Mouse (Mus musculus): ENCODE measurements around the gene 1700016K19Rik. TPM values are rescaled to one million over a fixed set of nuclear protein-coding genes. Genes with fewer than 3 reads are reported as not detected.
A peak's percentile ranks its signal among the peaks of the same experiment; 100 is the strongest.

1700016K19Rik gene
- polyA plus RNA-seq, 1 experiment from 2014 or later, result not detected

GRCm38 (mm10) chr11:76045367-76045766 is 45.7 kb downstream of the 1700016K19Rik start:
- DNase-seq (ENCODE audit: low spot score, missing footprints) (peak; percentile 6), ATAC-seq (ENCODE audit: low FRiP score) (no peak)
- Histone ChIP-seq H3K9me3 (ENCODE audit: control insufficient read depth, low read length) (no peaks in the 10 kb centered on the region), H3K9ac (ENCODE audit: low read length) (no peak overlapping the region), H3K27ac (ENCODE audit: low read depth, low read length) (no peak overlapping the region), H3K4me2 (no peak overlapping the region), H3K36me3 (ENCODE audit: control insufficient read depth, insufficient read depth, low read length) (no peaks in the 10 kb centered on the region), H3K27me3 (ENCODE audit: control insufficient read depth, insufficient read depth, low read length) (no peaks in the 10 kb centered on the region), H3K4me1 (ENCODE audit: control insufficient read depth, insufficient read depth, low read length) (no peaks in the 10 kb centered on the region), H3K4me3 (ENCODE audit: low read depth, low read length) (no peak overlapping the region)
- WGBS, result 81% methylated on average over 6 of the region's 6 CpGs

GRCm38 (mm10) chr11:76050509-76050908 is 50.8 kb downstream of the 1700016K19Rik start:
- H3K27ac ChIP-seq (ENCODE audit: low read depth, low read length), result no peak overlapping the region
- H3K4me1 ChIP-seq (ENCODE audit: control insufficient read depth, insufficient read depth, low read length), result no peaks in the 10 kb centered on the region; the same call in 1 of the 2 replicates
- H3K9ac ChIP-seq (ENCODE audit: low read length), result no peak overlapping the region
- H3K9me3 ChIP-seq (ENCODE audit: control insufficient read depth, low read length), result no peaks in the 10 kb centered on the region
- H3K36me3 ChIP-seq (ENCODE audit: control insufficient read depth, insufficient read depth, low read length), result no peaks in the 10 kb centered on the region
- ATAC-seq (ENCODE audit: low FRiP score) (no peak), DNase-seq (ENCODE audit: low spot score, missing footprints) (no peak)
- H3K27me3 ChIP-seq (ENCODE audit: control insufficient read depth, insufficient read depth, low read length), result no peaks in the 10 kb centered on the region
- no peak overlapping the region for H3K4me2 ChIP-seq
- WGBS, result 31% methylated on average over 3 of the region's 3 CpGs
- no peak overlapping the region for H3K4me3 ChIP-seq (ENCODE audit: low read depth, low read length)

- H3K9ac ChIP-seq (ENCODE audit: low read length), result no peak overlapping the region
- H3K27ac ChIP-seq (ENCODE audit: low read depth, low read length), result no peak overlapping the region
- no peaks in the 10 kb centered on the region; the same call in 1 of the 2 replicates for H3K4me1 ChIP-seq (ENCODE audit: control insufficient read depth, insufficient read depth, low read length)
- 45% methylated on average over 5 of the region's 5 CpGs for WGBS
- ATAC-seq (ENCODE audit: low FRiP score) (no peak), DNase-seq (ENCODE audit: low spot score, missing footprints) (no peak)
- no peaks in the 10 kb centered on the region for H3K9me3 ChIP-seq (ENCODE audit: control insufficient read depth, low read length)
- no peak overlapping the region for H3K4me3 ChIP-seq (ENCODE audit: low read depth, low read length)
- H3K27me3 ChIP-seq (ENCODE audit: control insufficient read depth, insufficient read depth, low read length), result no peaks in the 10 kb centered on the region
- no peaks in the 10 kb centered on the region for H3K36me3 ChIP-seq (ENCODE audit: control insufficient read depth, insufficient read depth, low read length)
- no peak overlapping the region for H3K4me2 ChIP-seq
Measured at GRCm38 (mm10) chr11:76050967-76051512, 51.3 kb downstream of the 1700016K19Rik start.

- ATAC-seq (ENCODE audit: low FRiP score) (no peak), DNase-seq (ENCODE audit: low spot score, missing footprints) (no peak)
- Histone ChIP-seq H3K9me3 (ENCODE audit: control insufficient read depth, low read length) (no peaks in the 10 kb centered on the region), H3K27ac (ENCODE audit: low read depth, low read length) (no peak overlapping the region), H3K36me3 (ENCODE audit: control insufficient read depth, insufficient read depth, low read length) (no peaks in the 10 kb centered on the region), H3K9ac (ENCODE audit: low read length) (no peak overlapping the region), H3K4me1 (ENCODE audit: control insufficient read depth, insufficient read depth, low read length) (no peaks in the 10 kb centered on the region; the same call in 1 of the 2 replicates), H3K4me2 (no peak overlapping the region), H3K27me3 (ENCODE audit: control insufficient read depth, insufficient read depth, low read length) (no peaks in the 10 kb centered on the region), H3K4me3 (ENCODE audit: low read depth, low read length) (no peak overlapping the region)
- WGBS, result 88% methylated on average over 5 of the region's 5 CpGs
Measured at GRCm38 (mm10) chr11:76052496-76052895, 52.8 kb downstream of the 1700016K19Rik start.

Other genes with a start within 250 kb of the 1700016K19Rik start
- gene Doc2b, start 203.9 kb upstream of the 1700016K19Rik start, polyA plus RNA-seq (2014; fragmentation: Nextera tagmentation; extraction: Ambion mirVana), result 0.58 and 0.68 TPM in 2 replicates
- 0.66 and 1.1 TPM in 2 replicates for gene Rph3al, start 61.5 kb upstream of the 1700016K19Rik start, polyA plus RNA-seq (2014; fragmentation: Nextera tagmentation; extraction: Ambion mirVana)
- 13.4 and 13.9 TPM in 2 replicates for gene Rflnb, start 27.9 kb downstream of the 1700016K19Rik start, polyA plus RNA-seq (2014; fragmentation: Nextera tagmentation; extraction: Ambion mirVana)
- gene Vps53, start 179.7 kb downstream of the 1700016K19Rik start, polyA plus RNA-seq (2014; fragmentation: Nextera tagmentation; extraction: Ambion mirVana), result 44.2 and 47.4 TPM in 2 replicates
- gene Fam57a, start 179.8 kb downstream of the 1700016K19Rik start, polyA plus RNA-seq (2014; fragmentation: Nextera tagmentation; extraction: Ambion mirVana), result 30.9 and 32.7 TPM in 2 replicates
- 0.34 and 0.40 TPM in 2 replicates for gene Dbil5, start 217.7 kb downstream of the 1700016K19Rik start, polyA plus RNA-seq (2014; fragmentation: Nextera tagmentation; extraction: Ambion mirVana)
- gene Gemin4, start 217.8 kb downstream of the 1700016K19Rik start, polyA plus RNA-seq (2014; fragmentation: Nextera tagmentation; extraction: Ambion mirVana), result 31.1 and 42.8 TPM in 2 replicates
- 19.5 and 20.1 TPM in 2 replicates for gene Mrm3, start 243.8 kb downstream of the 1700016K19Rik start, polyA plus RNA-seq (2014; fragmentation: Nextera tagmentation; extraction: Ambion mirVana)
- gene Glod4, start 243.8 kb downstream of the 1700016K19Rik start, polyA plus RNA-seq (2014; fragmentation: Nextera tagmentation; extraction: Ambion mirVana), result 131 and 138 TPM in 2 replicates